Mouse (Mus musculus): ENCODE measurements around the gene Apoe.

DNA sequence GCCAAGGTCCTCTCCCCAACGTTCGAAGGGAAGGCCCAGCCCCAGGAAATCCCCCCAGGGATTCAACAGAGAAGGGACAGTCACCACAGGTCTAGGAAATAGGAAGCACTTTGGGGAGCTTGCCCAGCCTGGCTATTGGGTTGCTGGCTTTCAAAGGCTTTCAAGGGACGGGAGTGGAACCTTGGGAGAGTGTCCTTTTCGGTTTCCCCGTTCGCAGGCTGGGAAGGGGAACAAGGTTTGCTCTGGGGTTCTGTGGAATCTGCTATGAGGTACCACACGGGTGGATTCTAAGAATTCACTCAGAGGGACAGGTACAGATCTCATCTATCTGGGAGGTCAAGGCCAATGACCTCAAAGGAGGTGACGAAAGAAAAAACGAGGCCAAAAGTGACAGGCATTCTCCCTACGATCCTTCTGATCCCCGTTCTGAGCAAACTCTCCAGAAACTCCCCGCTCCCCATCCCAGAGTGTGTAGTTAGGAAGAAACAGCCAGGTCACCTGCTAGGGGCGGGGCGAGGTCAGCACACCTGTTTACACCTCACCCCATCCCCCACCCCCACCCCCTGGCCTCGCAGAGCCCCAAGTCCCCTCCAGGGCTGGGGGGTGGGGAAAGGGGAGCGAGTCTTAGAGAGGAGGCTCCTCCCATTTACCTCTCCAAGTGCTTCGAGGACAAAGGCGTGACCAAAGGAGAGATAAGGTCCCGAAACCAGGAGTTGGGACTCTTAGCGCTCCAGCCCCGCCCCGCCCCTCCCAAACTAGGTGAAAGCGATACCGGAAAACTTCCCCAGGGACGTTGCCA, 48.6 kb upstream of the Apoe start:
- TF ChIP-seq POLR2A (IDR thresholded peaks at IDR 0.05; ENCODE audit: low read depth, low read length): no peak
- no peak for TF ChIP-seq CTCF (conservative IDR thresholded peaks at IDR 0.05; ENCODE audit: insufficient read depth, insufficient read length, low read depth, low read length)

All from kidney, adult 2 months (tissue).